Mouse (Mus musculus) erythroblast, adult 5-6 weeks (primary cell): ENCODE measurements at regions not wholly inside any gene's neighbourhood (a gene's known extent, or its start where the extent isn't known, plus 50 kb on each side); places are given as distances from the start of the nearest gene placed in this dataset.
"Not testable (repeated sequence)": the region's sequence is repeated elsewhere in the genome, so short reads cannot be mapped to it uniquely, and the experiment has no call there.

Experiments
- ATAC-seq: replicated peaks from 2 replicates; pipeline ENCODE4 v1.8.0; 2016; ENCODE audit warnings: moderate number of reproducible peaks, mild to moderate bottlenecking, moderate TSS enrichment, inconsistent platforms; ENCODE audit not compliant: poor library complexity, low FRiP score, severe bottlenecking

- no peak for ATAC-seq
Observed at GRCm38 (mm10) chr17:42956588-42956987, 59.8 kb upstream of the Tnfrsf21 start.

GRCm38 (mm10) chr17:42954722-42955121 lies 61.6 kb upstream of the Tnfrsf21 start:
- ATAC-seq = no peak

GRCm38 (mm10) chr17:42944453-42944852 lies 68.0 kb upstream of the Cd2ap start:
- ATAC-seq = no peak

- ATAC-seq = peak; percentile 70
Observed at GRCm38 (mm10) chr17:42943272-42943696, 66.8 kb upstream of the Cd2ap start.

- no peak for ATAC-seq
Observed at GRCm38 (mm10) chr17:42939476-42939875, 63.0 kb upstream of the Cd2ap start.

GRCm38 (mm10) chr17:42938579-42938978 lies 62.1 kb upstream of the Cd2ap start:
- no peak for ATAC-seq

GRCm38 (mm10) chr17:42937480-42937879 lies 61.0 kb upstream of the Cd2ap start:
- ATAC-seq = not testable (repeated sequence)

GRCm38 (mm10) chr17:42934068-42934467 lies 57.6 kb upstream of the Cd2ap start:
- ATAC-seq = no peak

GRCm38 (mm10) chr17:42933335-42934004 lies 57.0 kb upstream of the Cd2ap start:
- ATAC-seq = no peak

GRCm38 (mm10) chr17:42927320-42927719 lies 50.9 kb upstream of the Cd2ap start:
- ATAC-seq = no peak
